Mouse (Mus musculus) cerebellum, adult 2 months (tissue): ENCODE measurements around the gene Psmd14.
A peak's percentile ranks its signal among the peaks of the same experiment; 100 is the strongest.

Experiments used
- CTCF ChIP-seq: fragments of 200-500 bp; IDR thresholded peaks from 2 replicates; pipeline ENCODE4 v1.5.1; 2011; ENCODE audit warnings: low read depth, mild to moderate bottlenecking, control low read depth, low read length, moderate library complexity, borderline replicate concordance; ENCODE audit not compliant: insufficient read depth
- POLR2A ChIP-seq: fragments of 200-500 bp; IDR thresholded peaks from 2 replicates; pipeline ENCODE4 v1.6.1; 2011; ENCODE audit warnings: low read length, control low read depth, borderline replicate concordance; ENCODE audit not compliant: insufficient read depth

DNA sequence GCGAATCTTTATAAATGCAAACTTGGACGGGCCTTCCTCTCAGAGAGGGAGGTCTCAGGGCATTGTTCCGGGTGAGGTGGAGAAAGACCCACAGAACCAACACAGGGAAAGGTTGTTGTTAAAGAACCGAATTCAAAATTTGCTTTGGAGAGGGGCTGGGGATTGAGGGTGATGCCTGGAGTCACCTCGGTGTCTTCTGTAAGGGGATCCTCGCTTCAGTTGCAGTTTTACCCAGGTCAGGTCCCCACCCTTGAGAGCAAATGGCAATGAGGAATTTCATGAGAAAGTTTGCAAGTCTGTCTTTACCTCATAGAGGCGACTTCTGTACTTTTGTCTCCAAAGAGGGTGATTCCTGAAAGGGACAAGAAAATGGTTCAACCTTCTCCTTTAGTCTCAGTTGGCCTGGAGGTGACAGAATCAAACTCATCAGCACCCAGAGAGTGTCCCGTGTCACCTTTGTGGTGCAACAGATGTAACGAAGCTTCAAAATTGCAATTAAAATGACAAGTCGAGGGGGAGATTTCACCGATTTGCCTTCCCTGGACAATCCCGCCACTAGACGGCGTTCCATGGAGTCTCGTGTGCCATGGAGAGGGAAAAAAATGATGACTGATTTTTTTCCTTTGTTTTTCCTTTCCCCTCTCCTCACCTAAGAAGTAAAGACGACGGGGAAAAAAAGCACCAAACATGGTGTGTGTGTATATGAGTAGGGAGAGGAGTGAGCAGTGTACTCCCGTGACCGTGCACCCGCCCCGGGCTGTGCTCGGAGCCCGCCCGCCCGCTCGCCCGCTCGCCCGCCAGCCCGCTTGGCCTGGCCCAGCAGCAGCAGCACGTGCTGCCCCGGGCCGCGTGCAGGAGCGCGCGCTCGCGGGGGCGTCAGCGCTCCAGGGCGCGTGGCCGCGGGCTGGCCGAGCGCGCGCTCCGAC, 103.3 kb downstream of the Psmd14 start:
- TF ChIP-seq POLR2A = no peak
- peak; percentile 32; the same call in 1 of the 2 replicates for TF ChIP-seq CTCF
